Mouse (Mus musculus): ENCODE measurements around the gene Qser1. TPM values are rescaled to one million over a fixed set of nuclear protein-coding genes. Genes with fewer than 3 reads are reported as not detected.
"Not testable (repeated sequence)": the region's sequence is repeated elsewhere in the genome, so short reads cannot be mapped to it uniquely, and the experiment has no call there.

Qser1 gene
- 2.0 and 2.7 TPM in 2 replicates for polyA plus RNA-seq (2012; rRNA removed)
- polyA plus RNA-seq (2014; fragmentation: Nextera tagmentation; extraction: Ambion mirVana): 2.4 and 3.0 TPM in 2 replicates

DNA sequence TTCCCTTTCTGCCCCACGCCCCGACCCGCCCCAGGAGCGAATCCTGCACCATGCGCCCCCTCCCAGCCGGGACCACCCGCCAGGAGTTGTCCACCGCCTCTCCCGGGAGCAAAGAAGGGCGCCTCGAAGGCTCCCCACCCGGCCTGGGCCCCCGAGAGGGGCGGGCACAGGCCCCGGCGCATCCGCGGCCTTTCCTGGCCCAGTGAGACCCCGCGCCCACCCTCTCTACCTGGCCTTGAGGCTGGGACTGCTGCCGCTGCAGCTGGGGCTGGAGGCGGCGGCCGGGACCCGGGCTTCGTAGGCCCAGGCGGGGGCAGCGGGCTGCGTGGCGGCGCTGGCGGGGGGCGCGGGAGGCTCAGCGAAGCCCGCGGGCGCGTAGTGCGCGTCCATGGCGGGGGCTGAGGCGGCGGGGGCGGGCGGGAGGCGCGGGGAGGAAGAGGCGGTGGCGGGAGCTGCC, at the start of gene Qser1:
Gene Qser1, minus strand, starts transcription at position 390 of the 457 bp plus-strand sequence.
- Histone ChIP-seq H3K9me3 (ENCODE audit: control insufficient read depth, low read length) (no peaks in the 10 kb centered on the region), H3K27ac (peak within 1 kb of the TSS; percentile 76), H3K4me2 (ENCODE audit: low read depth) (peak within 1 kb of the TSS; percentile 98), H3K4me3 (ENCODE audit: insufficient read depth in 1 of 2, low read depth in 2 of 2, low read length in 2 of 2) (peak within 1 kb of the TSS; percentile 70 to 87), H3K9ac (replicated peaks) (peak within 1 kb of the TSS; percentile 93), H3K27me3 (ENCODE audit: control insufficient read depth, insufficient read depth, low read length) (no peaks in the 10 kb centered on the region), H3K4me1 (replicated peaks; ENCODE audit: control insufficient read depth in 2 of 2, insufficient read depth in 2 of 2, low read length in 1 of 2) (peaks cover 9 to 10% of the 10 kb centered on the region in 2 experiments; a peak in 3 of 4 replicates), H3K36me3 (replicated peaks; ENCODE audit: control insufficient read depth, insufficient read depth, low read depth) (no peaks in the 10 kb centered on the region)
- WGBS (ENCODE audit: insufficient replicate concordance): 2% methylated on average over 47 of the region's 50 CpGs
- DNase-seq (ENCODE audit: low read depth in 3 of 3, low spot score in 3 of 3) (no peak), ATAC-seq (ENCODE audit: insufficient read depth) (no peak; the same call in none of the 2 replicates)
- TF ChIP-seq CTCF (IDR thresholded peaks at IDR 0.05; ENCODE audit: low read depth): no peak
- no peak for TF ChIP-seq EP300 (IDR thresholded peaks at IDR 0.05; ENCODE audit: low read depth)

DNA sequence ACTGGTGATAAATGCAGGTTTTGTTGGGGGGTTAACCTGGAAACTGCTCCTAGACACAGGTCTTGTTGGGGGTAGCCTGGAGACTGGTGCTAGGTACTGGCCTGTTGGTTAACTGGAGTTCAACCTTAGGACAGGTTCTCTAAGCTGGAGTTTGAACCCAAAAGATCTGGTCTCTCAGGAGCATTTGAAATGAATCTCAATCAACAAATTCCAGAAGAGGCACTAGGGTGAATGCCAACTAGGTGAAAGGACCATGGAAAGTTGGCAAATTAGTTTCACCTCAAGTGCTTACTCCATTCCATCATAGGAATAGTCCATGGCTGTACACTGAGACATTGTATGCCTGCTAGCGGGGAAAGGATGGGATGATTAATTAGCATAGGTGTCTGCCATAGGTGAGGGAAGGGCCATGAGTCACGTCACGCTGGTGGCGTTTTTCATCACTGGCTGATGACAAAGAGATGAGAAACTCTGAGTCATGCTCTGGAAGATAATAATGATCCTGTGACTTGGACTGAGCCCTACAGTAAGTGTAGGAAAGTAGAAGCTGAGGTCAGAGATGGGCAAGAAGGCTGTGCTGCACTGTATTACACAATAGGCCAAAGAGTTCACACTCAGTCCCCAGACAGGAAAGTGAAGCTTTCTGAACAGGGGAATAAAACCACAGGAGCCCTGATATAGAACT, 47.8 kb upstream of the Qser1 start:
- Histone ChIP-seq H3K27ac (no peak overlapping the region), H3K4me1 (replicated peaks; ENCODE audit: control insufficient read depth in 2 of 2, insufficient read depth in 2 of 2, low read length in 1 of 2) (no peaks in the 10 kb centered on the region), H3K9me3 (ENCODE audit: control insufficient read depth, low read length) (no peaks in the 10 kb centered on the region), H3K4me2 (ENCODE audit: low read depth) (no peak overlapping the region), H3K4me3 (ENCODE audit: insufficient read depth in 1 of 2, low read depth in 2 of 2, low read length in 2 of 2) (no peak overlapping the region), H3K9ac (replicated peaks) (no peak overlapping the region), H3K27me3 (ENCODE audit: control insufficient read depth, insufficient read depth, low read length) (no peaks in the 10 kb centered on the region), H3K36me3 (replicated peaks; ENCODE audit: control insufficient read depth, insufficient read depth, low read depth) (no peaks in the 10 kb centered on the region)
- DNase-seq (ENCODE audit: low read depth in 3 of 3, low spot score in 3 of 3) (no peak), ATAC-seq (ENCODE audit: insufficient read depth) (no peak)
- 68% methylated on average over 4 of the region's 4 CpGs for WGBS (ENCODE audit: insufficient replicate concordance)
- no peak for TF ChIP-seq EP300 (IDR thresholded peaks at IDR 0.05; ENCODE audit: low read depth)
- TF ChIP-seq CTCF (IDR thresholded peaks at IDR 0.05; ENCODE audit: low read depth): no peak

DNA sequence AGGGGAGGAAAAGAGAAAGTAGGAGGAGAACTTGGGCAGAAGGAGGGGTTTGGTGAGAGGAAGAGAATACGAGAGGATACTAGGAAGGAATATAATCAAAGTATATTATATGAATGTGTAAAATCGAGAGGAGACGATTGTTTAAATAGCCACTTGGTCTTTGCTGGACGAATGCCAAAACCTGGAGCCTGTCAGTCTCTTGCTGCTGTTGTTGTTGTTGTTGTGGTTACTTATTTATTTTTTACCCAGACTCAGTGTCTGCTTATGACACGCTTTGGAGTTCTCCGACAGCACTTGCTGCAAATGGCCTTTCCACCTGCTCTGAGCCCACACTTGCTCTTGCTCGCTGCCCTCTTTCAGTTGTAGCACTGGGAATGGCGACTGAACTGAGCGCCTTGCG, 43.9 kb upstream of the Qser1 start:
- H3K36me3 ChIP-seq (replicated peaks; ENCODE audit: control insufficient read depth, insufficient read depth, low read depth): no peaks in the 10 kb centered on the region
- no peak overlapping the region for H3K4me3 ChIP-seq (ENCODE audit: insufficient read depth in 1 of 2, low read depth in 2 of 2, low read length in 2 of 2)
- no peaks in the 10 kb centered on the region for H3K27me3 ChIP-seq (ENCODE audit: control insufficient read depth, insufficient read depth, low read length)
- no peak overlapping the region for H3K4me2 ChIP-seq (ENCODE audit: low read depth)
- no peak overlapping the region for H3K9ac ChIP-seq (replicated peaks)
- TF ChIP-seq EP300 (IDR thresholded peaks at IDR 0.05; ENCODE audit: low read depth) (no peak), CTCF (IDR thresholded peaks at IDR 0.05; ENCODE audit: low read depth) (no peak)
- no peaks in the 10 kb centered on the region for H3K9me3 ChIP-seq (ENCODE audit: control insufficient read depth, low read length)
- WGBS (ENCODE audit: insufficient replicate concordance): 75% methylated on average over 10 of the region's 10 CpGs
- DNase-seq (ENCODE audit: low read depth in 3 of 3, low spot score in 3 of 3): no peak
- no peak for ATAC-seq (ENCODE audit: insufficient read depth)
- no peaks in the 10 kb centered on the region for H3K4me1 ChIP-seq (replicated peaks; ENCODE audit: control insufficient read depth in 2 of 2, insufficient read depth in 2 of 2, low read length in 1 of 2)
- no peak overlapping the region for H3K27ac ChIP-seq

GRCm38 (mm10) chr2:104859060-104859459, 42.5 kb upstream of the Qser1 start:
- no peak for TF ChIP-seq CTCF (IDR thresholded peaks at IDR 0.05; ENCODE audit: low read depth)
- no peak for TF ChIP-seq EP300 (IDR thresholded peaks at IDR 0.05; ENCODE audit: low read depth)
- H3K9ac ChIP-seq (replicated peaks): no peak overlapping the region
- no peak overlapping the region for H3K4me2 ChIP-seq (ENCODE audit: low read depth)
- H3K27ac ChIP-seq: no peak overlapping the region
- H3K4me3 ChIP-seq (ENCODE audit: insufficient read depth in 1 of 2, low read depth in 2 of 2, low read length in 2 of 2): no peak overlapping the region
- no peaks in the 10 kb centered on the region for H3K36me3 ChIP-seq (replicated peaks; ENCODE audit: control insufficient read depth, insufficient read depth, low read depth)
- 57% methylated on average over 5 of the region's 5 CpGs for WGBS (ENCODE audit: insufficient replicate concordance)
- ATAC-seq (ENCODE audit: insufficient read depth) (no peak), DNase-seq (ENCODE audit: low read depth in 3 of 3, low spot score in 3 of 3) (no peak)
- H3K4me1 ChIP-seq (replicated peaks; ENCODE audit: control insufficient read depth in 2 of 2, insufficient read depth in 2 of 2, low read length in 1 of 2): no peaks in the 10 kb centered on the region
- H3K9me3 ChIP-seq (ENCODE audit: control insufficient read depth, low read length): no peaks in the 10 kb centered on the region
- H3K27me3 ChIP-seq (ENCODE audit: control insufficient read depth, insufficient read depth, low read length): no peaks in the 10 kb centered on the region

- H3K27ac ChIP-seq; H3K4me1 ChIP-seq (replicated peaks; ENCODE audit: control insufficient read depth in 2 of 2, insufficient read depth in 2 of 2, low read length in 1 of 2); ATAC-seq (ENCODE audit: insufficient read depth); H3K4me2 ChIP-seq (ENCODE audit: low read depth); H3K4me3 ChIP-seq (ENCODE audit: insufficient read depth in 1 of 2, low read depth in 2 of 2, low read length in 2 of 2); DNase-seq (ENCODE audit: low read depth in 3 of 3, low spot score in 3 of 3); H3K9me3 ChIP-seq (ENCODE audit: control insufficient read depth, low read length); H3K27me3 ChIP-seq (ENCODE audit: control insufficient read depth, insufficient read depth, low read length); H3K36me3 ChIP-seq (replicated peaks; ENCODE audit: control insufficient read depth, insufficient read depth, low read depth); H3K9ac ChIP-seq (replicated peaks): not testable (repeated sequence)
- WGBS (ENCODE audit: insufficient replicate concordance): 69% methylated on average over 3 of the region's 3 CpGs
Observed at GRCm38 (mm10) chr2:104858083-104858482, 41.5 kb upstream of the Qser1 start.

All from liver, embryonic 14.5 days (tissue).